Mouse (Mus musculus) gastrocnemius, postnatal 10 days (tissue): ENCODE results near the gene Eif4e. TPM values are rescaled to one million over a fixed set of nuclear protein-coding genes. Genes with fewer than 3 reads are reported as not detected.

Experiments used
- DNase-seq: peaks from one replicate; pipeline ENCODE4 v3.0.0; 2021; ENCODE audit warnings: mixed read lengths
- long read RNA-seq, 2 experiments: library from polyadenylated mRNA; stranded (forward); transcript quantifications; one replicate each; pipeline ENCODE4 v2.0.0; 2021
- total RNA-seq, 2 experiments: library from RNA; stranded (reverse); gene quantifications; 2 replicates each; pipeline ENCODE4 v1.2.3; 2021

Eif4e gene
- total RNA-seq = 100 to 1,000 TPM; 125 to 129 TPM
- long read RNA-seq, experiment 1, transcript Eif4e-204 (7 exons, 1,421 nt) = major isoform, 78 of 85 reads
- long read RNA-seq, experiment 1, partial matches to known transcripts = 0 of 85 reads
- long read RNA-seq, experiment 1, other reads (novel, unspliced or antisense) = 7 of 85 reads
- long read RNA-seq, experiment 2, transcript Eif4e-204 (7 exons, 1,421 nt) = major isoform, 76 of 87 reads
- long read RNA-seq, experiment 2, partial matches to known transcripts = 2 of 87 reads
- long read RNA-seq, experiment 2, other reads (novel, unspliced or antisense) = 9 of 87 reads

DNA sequence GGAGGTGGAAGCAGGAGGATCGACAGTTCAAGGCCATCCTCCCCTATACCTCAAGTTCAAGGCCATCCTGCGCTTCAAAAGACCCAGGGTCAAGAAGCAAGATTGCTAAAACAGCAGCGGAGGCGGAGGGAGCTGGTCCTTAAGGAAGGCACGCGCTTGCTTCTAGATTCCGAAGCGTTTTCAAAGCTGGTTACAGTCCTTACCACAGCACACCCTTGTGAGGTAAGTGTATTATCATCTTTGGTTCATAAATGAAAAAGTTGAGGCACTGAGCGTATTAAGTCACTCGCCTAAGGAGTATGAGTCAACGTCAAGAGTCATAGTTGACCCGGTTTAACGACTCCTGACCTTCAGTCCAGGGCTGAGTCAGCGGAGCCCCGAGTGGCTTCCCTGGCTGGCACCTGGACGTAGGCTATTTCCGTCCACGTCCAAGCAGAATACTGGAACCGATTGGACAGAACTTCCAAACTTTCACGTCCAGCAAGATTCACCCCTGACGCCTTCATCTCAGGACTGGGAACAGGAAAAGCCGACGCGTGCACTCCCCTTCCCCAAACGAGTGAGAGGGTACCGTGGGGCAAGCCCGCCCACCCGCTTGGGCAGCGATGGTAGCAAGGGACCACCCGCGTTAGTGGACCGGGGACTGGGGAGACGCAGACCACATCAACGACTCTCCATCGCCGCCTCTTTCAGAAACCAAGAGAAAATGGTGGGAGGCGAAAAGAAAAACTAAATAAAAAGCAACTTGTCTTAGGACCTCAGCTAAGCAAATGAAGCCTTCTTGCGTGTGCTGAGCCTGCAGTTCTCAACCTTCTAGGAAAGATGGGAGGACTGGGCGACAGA lies at the start of gene Eif4e:
TSS of gene Eif4e (plus strand) at position 107 of the 843 bp plus-strand sequence.
- peak; percentile 56 for DNase-seq

DNA sequence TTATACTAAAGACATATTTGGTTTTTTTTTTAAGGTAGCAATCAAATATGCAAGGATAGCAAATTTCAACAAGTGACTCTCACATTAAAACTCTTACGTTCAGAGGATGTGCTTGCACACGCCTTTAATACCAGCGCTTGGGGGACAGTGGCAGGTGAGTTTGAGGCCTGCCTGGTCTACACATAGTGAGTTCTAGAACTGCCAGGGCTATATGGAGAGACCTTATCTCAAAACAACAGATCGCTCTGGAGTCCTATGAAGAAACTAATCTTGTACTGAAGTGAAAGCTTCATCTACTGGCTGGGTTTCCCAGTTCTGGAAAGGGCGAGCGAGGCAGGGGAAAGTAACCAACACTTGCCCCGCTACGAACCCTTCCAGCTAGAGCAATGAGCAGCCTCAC lies 46.5 kb upstream of the Eif4e start:
- DNase-seq = no peak

DNA sequence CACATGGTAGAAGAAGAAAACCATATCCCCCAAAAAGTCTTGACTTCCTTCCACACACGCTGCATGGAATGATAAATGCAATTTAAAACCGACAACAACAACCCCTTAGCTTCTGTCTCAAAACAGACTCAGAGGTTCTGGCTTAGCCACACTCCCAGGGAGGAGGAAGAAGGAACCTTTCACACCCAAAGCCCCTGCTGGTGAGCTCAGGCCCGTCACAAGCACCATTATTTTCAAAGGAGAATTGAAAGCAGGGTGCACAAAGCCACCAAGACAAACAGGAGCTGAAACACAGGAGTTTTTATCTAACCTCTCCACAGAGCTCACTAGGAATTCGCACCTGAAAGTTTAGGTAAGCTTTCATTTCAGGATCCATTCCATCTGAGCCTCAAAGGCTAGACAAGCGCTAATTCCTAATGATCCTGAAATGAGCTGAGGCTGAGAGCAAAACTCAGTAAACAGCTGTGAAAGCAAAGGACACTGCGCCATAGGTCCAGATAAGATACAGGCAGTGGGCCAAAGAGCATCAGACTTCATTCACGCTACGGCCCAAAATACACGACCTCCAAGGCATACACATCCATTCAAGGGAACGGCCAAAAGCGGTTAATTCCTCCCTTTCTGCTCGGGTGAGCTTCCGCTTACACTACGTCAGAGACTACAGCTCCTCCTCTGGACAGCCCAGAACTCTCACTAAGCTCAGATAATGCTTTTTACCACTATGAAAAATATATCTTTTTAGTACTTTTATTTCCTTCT lies 44.3 kb upstream of the Eif4e start:
- no peak for DNase-seq

DNA sequence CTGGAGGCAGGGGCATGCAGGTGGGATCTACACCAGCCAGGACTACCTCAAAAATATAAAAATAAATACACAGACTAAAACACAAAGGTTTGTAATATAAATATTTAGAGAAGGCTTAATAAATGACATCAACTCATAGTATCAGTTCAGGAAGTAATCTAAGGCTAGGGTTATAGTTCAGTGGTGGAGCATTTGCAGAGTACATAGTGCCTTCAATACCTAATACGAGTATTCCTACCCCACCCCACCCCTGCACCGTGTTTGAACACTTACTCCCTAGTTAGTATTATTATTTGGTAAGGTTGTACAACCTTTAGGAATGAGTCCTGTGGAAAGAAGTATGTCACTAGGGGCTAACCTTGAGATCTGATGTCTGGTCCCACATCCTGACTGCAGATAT lies 42.7 kb upstream of the Eif4e start:
- DNase-seq = no peak

DNA sequence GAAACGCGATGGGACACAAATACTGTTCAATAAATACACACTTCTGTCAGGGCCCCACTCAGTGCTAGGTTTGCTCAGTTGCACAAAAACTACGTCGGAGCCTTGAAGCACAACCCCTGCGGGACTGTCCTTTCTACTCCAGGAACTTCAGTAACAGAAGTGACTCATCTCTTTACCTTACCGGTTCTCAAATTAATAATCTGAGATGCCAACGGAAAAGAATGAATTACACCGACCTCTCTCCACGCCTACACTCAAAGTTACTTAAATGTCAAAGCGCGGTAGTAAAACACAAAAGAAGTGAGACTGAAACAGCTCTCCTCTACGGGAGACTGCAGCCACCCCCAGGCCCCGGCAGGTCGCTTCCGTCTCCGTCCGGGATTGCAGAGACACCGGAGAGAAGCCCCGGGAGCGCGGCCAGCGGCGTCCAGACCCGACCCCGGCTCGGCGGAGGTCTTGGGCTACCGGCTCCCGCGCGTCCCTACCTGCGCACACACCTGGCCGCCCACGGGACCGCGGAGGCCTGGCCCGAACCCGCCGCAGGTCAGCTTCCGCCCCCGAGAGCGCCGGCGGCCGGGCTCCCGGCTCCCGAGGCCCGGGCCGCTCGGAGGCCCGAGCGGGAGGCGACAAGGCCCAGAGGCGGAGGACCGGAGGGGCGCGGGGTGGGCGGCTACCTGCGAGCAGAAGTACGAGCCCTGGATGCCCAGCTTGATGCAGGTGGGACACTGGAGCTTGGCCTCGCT lies 37.2 kb upstream of the Eif4e start:
- DNase-seq = no peak

DNA sequence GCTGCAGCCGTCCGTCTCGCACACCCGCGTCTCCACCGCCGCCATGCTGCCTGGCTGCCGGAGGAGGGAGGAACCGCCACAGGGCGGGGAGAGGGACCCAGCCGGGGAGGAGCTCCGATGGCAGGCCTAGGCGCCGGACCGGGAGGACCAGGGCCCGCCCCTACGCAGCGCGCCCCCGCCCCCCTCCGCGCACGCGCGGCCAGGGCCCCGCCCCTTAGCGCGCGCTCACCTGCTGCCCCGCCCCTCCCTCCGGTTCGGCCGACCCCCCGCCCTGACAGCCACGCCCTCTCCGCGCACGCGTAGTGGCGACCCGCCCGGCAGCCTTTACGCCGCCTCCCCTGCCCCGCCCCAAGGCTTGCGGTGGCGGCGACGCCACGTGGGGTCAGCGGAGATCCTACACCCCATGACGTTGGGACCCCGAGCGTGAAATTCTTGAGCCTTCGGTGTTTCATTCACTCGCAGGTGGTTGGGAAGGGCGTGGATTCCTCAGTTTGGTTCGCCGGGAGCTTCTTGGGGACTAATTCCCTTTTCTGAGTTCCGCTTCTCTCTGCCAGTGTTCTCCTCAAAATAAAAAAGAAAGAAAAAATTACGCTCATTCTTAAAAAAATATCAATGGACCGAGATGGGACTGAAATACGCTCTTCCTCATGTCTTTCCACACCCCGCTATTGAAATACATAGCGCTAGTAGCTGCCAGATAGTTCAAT lies 36.5 kb upstream of the Eif4e start, which contains the start of gene Metap1:
TSS of gene Metap1 (minus strand) at position 189 of the 707 bp plus-strand sequence.
- peak; percentile 99 for DNase-seq

DNA sequence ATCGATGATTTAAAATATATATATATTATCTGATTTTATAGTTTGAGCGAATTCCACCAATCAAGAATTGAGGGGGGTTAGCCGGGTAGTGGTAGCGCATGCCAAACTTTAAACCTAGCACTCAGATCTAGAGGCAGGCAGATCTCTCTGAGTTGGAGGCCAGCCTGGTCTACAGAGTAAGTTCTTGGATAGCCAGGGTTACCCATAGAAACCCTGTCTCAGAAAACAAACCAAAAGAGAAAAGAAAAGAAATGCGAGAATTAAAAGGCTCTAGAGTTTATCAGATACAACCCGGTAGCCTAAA lies 36.0 kb upstream of the Eif4e start:
- DNase-seq = no peak

DNA sequence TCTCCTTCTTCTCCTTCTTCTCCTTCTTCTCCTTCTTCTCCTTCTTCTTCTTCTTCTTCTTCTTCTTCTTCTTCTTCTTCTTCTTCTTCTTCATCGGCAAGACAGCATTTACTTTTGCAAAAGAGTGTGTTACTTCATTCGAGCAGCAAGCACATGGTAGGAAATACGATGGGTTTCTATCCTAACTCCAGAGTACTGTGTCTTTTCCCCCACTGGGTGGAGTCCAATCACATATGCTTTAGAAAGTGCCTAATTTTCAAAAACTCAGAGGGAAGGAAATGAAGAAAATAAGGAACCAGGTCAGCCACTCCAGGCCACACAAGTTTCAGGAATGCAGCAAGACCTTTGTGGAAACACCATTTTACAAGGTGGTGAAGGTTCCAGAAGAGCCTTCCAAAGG lies 32.3 kb upstream of the Eif4e start:
- no peak for DNase-seq

DNA sequence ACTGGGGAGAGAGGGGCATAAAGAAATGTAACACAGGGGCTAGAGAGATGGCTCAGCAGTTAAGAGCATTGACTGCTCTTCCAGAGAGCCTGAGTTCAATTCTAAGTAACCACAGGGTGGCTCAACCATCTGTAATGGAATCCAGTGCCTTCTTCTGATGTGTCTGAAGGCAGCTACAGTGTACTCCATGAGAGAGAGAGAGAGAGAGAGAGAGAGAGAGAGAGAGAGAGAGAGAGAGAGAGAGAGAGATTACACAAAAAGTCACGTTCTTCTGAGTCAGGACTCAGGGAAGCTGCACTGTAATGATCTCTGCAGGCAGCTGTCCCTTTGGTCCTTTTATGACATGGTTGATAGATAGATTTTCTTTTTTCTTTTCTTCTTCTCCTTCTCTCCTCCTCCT lies 31.4 kb upstream of the Eif4e start:
- DNase-seq = no peak

DNA sequence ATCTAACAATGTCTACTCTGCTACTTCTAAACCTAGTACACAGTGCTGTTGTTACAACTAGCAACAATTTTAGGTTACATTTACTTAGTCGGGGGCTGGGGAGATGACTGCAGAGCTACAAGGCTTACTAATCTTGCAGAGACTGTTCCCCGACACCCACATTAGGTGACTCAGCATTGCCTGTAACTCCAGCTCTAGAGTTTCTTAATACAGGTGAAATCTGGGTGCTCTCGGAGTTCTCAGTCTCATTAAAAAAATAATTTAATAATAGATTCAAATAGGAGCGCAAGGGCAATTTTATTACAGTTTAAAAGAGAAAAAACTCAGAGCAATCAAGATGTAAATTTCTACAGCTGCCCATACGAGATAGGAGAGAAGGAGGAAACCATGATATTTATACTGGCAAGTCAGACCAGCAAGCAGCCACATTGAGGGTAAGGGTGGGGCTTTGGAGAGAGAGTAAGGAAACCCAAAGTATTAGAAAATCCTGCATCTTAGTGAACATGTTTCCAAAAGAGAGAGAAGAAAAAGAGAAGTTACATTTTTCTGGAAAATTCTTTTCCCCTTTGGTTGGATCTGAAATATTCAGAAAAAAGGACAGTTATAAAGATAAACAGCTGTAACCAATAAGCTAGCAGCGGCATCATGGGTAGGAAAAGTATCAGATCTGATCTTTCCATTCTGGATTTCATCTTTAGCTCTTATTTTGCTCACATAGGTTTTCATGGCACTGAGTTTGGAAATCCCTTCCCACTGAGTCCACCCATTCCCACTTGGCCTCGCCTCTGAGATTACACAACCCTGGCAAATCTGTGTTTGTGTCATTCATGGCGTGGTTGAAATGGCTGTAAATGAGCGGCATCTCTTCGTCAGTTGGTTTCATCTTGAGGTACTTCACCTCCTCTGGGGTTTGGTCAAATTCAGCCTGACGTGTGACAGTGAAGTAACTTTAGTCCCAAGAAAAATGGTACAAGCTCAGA lies 30.5 kb upstream of the Eif4e start:
- no peak for DNase-seq

DNA sequence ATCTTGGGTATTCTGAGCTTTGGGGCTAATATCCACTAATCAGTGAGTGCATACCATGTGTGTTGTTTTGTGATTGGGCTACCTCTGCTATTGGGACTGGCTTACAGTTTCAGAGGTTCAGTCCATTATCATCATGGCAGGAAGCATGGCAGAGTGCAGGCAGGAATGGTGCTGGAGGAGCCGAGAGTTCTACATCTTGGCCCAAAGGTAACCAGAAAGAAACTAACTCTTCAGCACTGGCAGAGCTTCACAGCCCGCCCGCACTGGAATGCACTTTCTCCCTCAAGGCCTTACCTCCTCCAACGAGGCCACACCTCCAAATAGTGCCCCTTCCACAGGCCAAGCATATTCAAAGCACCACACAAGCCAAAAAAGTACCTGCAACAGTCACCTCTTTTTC lies 27.2 kb upstream of the Eif4e start:
- DNase-seq = no peak

DNA sequence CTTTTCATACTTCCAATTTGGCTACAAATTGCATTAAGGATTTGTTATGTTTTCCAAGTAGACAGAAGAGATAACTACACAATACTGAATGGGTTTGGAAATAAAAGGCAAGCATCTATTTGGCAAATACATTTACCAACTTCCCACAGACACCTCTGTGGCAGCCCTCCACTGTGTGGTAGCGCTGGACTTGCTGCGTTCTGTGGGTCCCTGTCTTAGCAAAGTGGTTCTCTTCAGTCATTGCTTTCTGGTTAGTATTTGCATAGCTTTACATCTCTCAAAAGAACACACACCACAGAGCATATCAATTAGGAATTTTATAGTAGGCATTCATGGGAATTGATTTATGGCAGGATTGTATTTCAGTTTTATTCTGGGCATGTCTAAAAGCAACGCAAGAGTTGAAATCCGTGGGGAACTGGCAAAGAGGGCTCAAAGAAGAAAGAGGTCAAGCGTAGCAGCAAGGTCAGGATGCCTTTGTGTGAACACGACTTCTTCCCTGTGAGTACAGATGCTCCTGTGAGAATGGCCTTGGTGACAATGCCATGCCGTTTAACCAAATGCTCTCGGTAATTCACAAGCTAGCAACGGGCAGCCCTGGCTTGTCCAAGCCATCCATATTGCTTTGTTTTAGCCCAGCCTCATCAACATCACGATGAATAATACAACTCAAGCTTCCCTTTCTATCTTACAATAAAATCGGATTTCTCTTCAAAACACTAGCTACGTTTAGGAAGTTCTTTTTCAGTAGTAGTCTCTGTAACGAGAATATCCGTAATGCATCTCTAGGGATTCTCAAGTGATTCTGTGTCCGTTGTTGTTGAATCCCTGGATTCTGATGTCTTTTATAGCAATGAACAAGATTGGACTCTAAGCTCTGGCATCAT lies 25.9 kb upstream of the Eif4e start:
- no peak for DNase-seq

DNA sequence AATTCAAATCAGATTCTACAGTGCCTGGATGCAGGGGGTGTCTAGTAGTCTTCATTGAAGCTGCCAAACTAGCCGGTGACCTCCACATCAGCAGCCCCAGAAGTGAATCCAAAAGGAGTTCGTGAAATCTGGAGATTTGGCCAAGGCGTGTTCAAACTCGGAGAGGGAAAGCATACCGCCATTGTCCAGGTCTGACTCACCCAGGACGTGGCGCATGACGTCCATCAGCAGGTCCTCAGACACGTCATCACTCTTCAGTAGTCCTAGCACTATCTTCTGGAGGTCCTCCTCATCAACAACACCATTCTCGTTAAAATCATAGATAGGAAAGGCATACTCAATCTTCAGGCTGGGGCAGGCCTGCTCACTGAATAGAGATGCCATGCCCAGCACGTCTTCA lies 22.2 kb upstream of the Eif4e start:
- DNase-seq = no peak

DNA sequence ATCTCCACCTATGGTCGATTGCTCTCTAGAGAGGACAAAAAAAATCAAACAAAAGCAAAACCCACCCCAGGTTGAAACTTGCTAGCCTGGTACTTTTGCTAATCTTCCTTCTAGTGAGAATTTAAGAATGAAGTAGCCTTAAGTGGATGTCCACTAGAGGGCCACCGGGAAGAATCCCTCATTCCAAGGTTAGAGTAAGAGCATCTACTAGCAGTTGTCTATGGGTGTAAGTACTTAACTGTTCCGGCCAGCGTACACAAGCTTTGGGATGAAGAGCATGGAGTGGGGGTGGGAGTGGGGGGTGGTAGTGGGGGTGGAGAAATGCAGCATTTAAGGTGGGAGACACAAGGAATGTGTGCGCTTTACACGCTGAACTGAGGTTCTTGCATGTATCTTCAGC lies 19.2 kb upstream of the Eif4e start:
- DNase-seq = peak; percentile 40

DNA sequence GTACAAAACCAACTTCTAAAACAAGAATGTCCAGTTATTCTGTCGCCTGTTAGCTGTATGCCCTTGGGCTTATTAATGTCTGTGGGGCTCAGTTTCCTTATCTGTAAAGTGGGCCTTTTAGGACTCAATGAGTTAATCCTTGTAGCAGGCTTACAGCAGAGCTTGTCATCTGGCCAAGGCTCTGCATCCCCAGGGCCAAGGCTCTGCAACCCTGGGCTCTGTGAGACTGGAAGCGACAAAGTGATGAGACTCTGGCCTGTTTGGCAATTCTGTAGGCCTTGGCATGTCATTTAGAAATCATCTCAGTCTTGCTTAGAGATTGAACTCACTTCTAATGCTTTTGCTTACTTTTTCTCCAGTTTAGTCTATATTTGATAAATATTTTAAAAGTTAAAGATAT lies 16.4 kb upstream of the Eif4e start:
- DNase-seq = no peak

DNA sequence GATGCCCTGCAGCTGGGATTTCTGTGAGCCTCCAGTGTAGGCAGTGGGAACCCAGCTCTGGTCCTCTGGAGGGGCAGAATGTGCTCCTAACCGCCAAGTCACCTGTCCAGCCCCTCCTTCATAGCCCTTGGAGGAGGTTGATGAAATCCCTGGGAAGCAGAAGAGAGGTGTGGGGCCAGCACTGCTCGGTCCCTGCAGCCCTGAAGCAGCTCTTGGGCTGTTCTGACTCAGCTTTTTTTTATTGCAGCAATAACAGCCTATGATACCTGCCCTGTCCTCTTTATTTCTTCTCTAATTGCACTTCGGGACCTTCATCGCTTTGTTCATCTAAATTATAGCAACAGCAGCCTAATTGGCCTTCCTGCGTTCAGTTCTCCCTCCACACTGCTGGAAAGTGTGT lies 15.5 kb upstream of the Eif4e start:
- no peak for DNase-seq

DNA sequence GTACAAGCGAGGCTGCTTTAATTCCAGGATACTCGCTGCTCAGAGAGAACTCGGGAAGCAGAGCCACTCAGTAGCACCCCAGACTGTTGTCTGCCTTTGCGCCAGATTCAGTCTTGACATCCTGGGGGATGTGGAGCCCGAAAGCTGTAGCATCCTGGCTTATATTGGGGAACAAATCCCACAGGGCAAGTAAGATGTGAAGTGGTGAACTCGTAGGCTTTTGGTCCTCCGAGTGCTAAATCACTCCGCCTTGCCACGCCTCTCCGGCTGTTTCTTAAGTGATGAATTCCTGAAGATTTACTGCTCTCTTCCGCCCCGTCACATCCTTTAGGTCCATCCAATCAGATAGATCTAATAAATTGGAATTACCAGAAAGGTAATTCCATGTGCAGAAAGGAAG lies 12.7 kb upstream of the Eif4e start:
- no peak for DNase-seq

DNA sequence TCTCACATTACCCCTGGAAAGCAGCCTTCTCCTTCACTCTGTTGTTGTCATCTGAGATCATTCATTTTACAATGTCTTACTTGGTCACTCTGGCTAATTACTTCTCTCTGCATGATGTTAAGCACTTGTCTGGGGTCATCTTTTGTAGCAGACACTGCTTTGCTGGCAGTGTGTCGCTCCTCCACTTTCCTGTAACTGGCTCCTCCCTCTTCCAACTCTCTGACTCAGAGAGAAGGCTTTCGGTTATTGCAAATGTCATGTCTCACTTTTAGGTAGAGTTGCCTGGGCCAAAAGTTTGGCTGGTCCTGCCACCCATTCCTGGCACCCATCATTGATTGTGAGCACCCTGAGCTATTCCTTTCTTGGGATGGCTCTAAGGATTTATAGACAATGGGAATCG lies 11.2 kb upstream of the Eif4e start:
- DNase-seq = no peak

DNA sequence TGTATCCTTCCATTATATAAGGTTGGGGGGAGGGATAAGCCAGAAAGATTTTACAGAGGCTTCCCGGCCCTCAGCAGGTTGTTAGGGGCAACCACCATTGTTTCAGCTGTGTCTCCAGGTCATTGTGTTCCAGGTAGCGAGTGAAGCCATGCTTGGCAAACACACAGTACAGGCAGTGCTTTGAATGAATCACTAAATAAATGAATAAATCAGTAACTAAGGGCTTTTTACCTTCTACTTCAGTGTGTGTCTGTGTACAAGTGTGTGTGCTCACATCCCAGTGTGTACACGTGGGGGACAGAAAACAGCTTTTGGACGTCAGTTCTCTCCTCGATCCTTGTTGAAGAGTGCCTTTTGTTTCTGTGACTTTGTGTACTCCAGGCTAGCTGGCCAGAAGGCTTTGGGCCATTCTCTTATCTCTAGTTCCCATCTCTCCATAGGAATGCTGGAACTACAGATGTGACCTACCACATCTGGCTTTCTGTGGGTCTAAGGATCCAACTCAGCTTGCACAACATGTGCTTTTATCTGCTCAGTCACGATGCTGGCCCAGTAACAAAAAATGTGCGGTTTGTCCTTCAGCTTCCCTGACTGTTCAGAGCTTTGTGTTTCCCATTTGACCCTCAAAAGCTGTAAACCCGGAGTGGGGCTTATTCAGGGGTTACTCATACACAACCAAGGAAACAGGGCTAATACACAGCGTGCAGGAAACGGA lies 10.2 kb upstream of the Eif4e start:
- DNase-seq = no peak
